In genomic region chr8:90830980-90831379, GRCm38 (mm10) we compare ENCODE assay signal across 25 mouse cellular contexts. TPM values are rescaled to one million over a fixed set of nuclear protein-coding genes. Genes with fewer than 3 reads are reported as not detected.
DNase-seq lines count a peak whose midpoint lies in the region; ATAC-seq and TF ChIP-seq lines count a peak whose summit lies in the region.
"Had no signal": no experiment of that assay in that cellular context is flagged by ENCODE, and none has a peak within 500 bp of the region (broad histone marks: within the 10 kb centered on the region; RNA-seq: fewer than 3 reads in every experiment).

No protein-coding gene starts in this region.

- no peak overlapping the region for H3K4me2 ChIP-seq in stomach, postnatal 0 days (replicated peaks; ENCODE audit: low read depth)
- H3K4me2 ChIP-seq: embryonic facial prominence, embryonic 13.5 days; hindbrain, embryonic 13.5 days; kidney, embryonic 15.5 days had no signal

- TF ChIP-seq POLR2A in spleen, adult 2 months (IDR thresholded peaks at IDR 0.05; ENCODE audit: low read depth, low read length) = no peak

- peaks cover 14% of the 10 kb centered on the region; the same call in 1 of the 2 replicates for H3K4me1 ChIP-seq in spleen, adult 2 months (ENCODE audit: control insufficient read depth, insufficient read depth, insufficient read length)
- H3K4me1 ChIP-seq in stomach, postnatal 0 days (replicated peaks; ENCODE audit: control insufficient read depth, insufficient read depth) = no peaks in the 10 kb centered on the region

- H3K4me3 ChIP-seq in spleen, adult 2 months (ENCODE audit: extremely low read depth, insufficient read depth, insufficient read length) = no peak overlapping the region
- no peak overlapping the region for H3K4me3 ChIP-seq in stomach, postnatal 0 days (ENCODE audit: low read depth, low read length)
- H3K4me3 ChIP-seq: embryonic facial prominence, embryonic 13.5 days; hindbrain, embryonic 13.5 days; kidney, embryonic 15.5 days; left cerebral cortex, adult 2 months had no signal

- 32% methylated on average over 8 of the region's 8 CpGs for WGBS in spleen, adult 2 months
- 63% methylated on average over 8 of the region's 8 CpGs for WGBS in stomach, postnatal 0 days

- H3K27me3 ChIP-seq in spleen, adult 2 months (ENCODE audit: control insufficient read depth, insufficient read depth, low read length) = no peaks in the 10 kb centered on the region
- H3K27me3 ChIP-seq in stomach, postnatal 0 days (ENCODE audit: control insufficient read depth, insufficient read depth, low read length) = no peaks in the 10 kb centered on the region
- H3K27me3 ChIP-seq: embryonic facial prominence, embryonic 13.5 days; hindbrain, embryonic 13.5 days; kidney, embryonic 15.5 days had no signal

- peak; percentile 28 to 40 for DNase-seq in spleen, adult 2 months (ENCODE audit: low read depth in 1 of 2, low spot score in 2 of 2)
- no peak for DNase-seq in spleen, postnatal 14 days (ENCODE audit: low spot score in 2 of 2)
- DNase-seq in ZHBTc4 (ENCODE audit: low read depth, low spot score) = peak; percentile 67
- peak; percentile 39 for DNase-seq in stomach, postnatal 0 days (ENCODE audit: low spot score)
- no peak for DNase-seq in right cerebral cortex, postnatal 10 days (ENCODE audit: low spot score in 2 of 2)
- DNase-seq in adrenal gland, adult 8-10 months = no peak
- DNase-seq: adrenal gland, postnatal 10 days; cerebellum, adult 11-12 months; gastrocnemius, postnatal 10 days; heart, postnatal 10 days; lung, postnatal 14 days; right cerebral cortex, postnatal 25 days; thymus, adult 18-20 months had no signal

- H3K36me3 ChIP-seq in spleen, adult 2 months (ENCODE audit: control insufficient read depth, insufficient read depth, low read length) = no peaks in the 10 kb centered on the region
- H3K36me3 ChIP-seq in stomach, postnatal 0 days (ENCODE audit: control insufficient read depth, insufficient read depth, low read length) = no peaks in the 10 kb centered on the region
- H3K36me3 ChIP-seq: embryonic facial prominence, embryonic 13.5 days; G1E; hindbrain, embryonic 13.5 days; kidney, embryonic 15.5 days had no signal

- ATAC-seq in CD4-positive, CD25-positive, alpha-beta regulatory T cell, adult 4 months = peak; percentile 71
- no peak for ATAC-seq in stomach, postnatal 0 days (ENCODE audit: low FRiP score, low TSS enrichment)
- ATAC-seq: intestine, embryonic 16.5 days had no signal

- no peak overlapping the region for H3K9ac ChIP-seq in stomach, postnatal 0 days (ENCODE audit: low read length)
- H3K9ac ChIP-seq: embryonic facial prominence, embryonic 13.5 days; hindbrain, embryonic 13.5 days; kidney, embryonic 15.5 days; liver, embryonic 14.5 days had no signal

- TF ChIP-seq EP300 in stomach, postnatal 0 days (optimal IDR thresholded peaks at IDR 0.05) = no peak

- no peak for TF ChIP-seq CTCF in spleen, adult 2 months (IDR thresholded peaks at IDR 0.05; ENCODE audit: extremely low read depth, insufficient read depth, insufficient read length, insufficient replicate concordance)
- no peak for TF ChIP-seq CTCF in stomach, postnatal 0 days (IDR thresholded peaks at IDR 0.05; ENCODE audit: low read depth)

- no peaks in the 10 kb centered on the region for H3K9me3 ChIP-seq in stomach, postnatal 0 days (ENCODE audit: control insufficient read depth, low read length)
- H3K9me3 ChIP-seq: embryonic facial prominence, embryonic 13.5 days; G1E; hindbrain, embryonic 13.5 days; kidney, embryonic 15.5 days had no signal

- H3K27ac ChIP-seq in spleen, adult 2 months (ENCODE audit: insufficient read depth, low read length) = no peak overlapping the region
- no peak overlapping the region for H3K27ac ChIP-seq in stomach, postnatal 0 days (replicated peaks)
- H3K27ac ChIP-seq: embryonic facial prominence, embryonic 13.5 days; hindbrain, embryonic 13.5 days; kidney, embryonic 15.5 days; left cerebral cortex, adult 2 months; liver, embryonic 14.5 days had no signal

RNA-seq across cellular contexts. Expression of gene Chd9, which starts 2.8 kb away (rescaled TPM):
- 68.2 and 99.5 TPM in 2 replicates for polyA plus RNA-seq in spleen, adult 2 months (2012; rRNA removed)
- polyA plus RNA-seq in CD4-positive, CD25-positive, alpha-beta regulatory T cell, adult 4 months (2017; shearing (Covaris generic)) = 100 to 1,000 TPM; 195 to 267 TPM
- polyA plus RNA-seq in stomach, postnatal 0 days (2015; fragmentation: Nextera tagmentation; extraction: Ambion mirVana) = 125 and 131 TPM in 2 replicates
- 100 to 1,000 TPM in 2 of 4 experiments, 10 to 100 TPM in 2; 62.9 to 122 (median 86.9) TPM for total RNA-seq in adrenal gland, adult 8-10 months (2022)

RNA-seq across cellular contexts. Expression of gene Gm19935, which starts 13.8 kb away (rescaled TPM):
- not detected in 2 replicates for polyA plus RNA-seq in spleen, adult 2 months (2012; rRNA removed)
- not detected for polyA plus RNA-seq in CD4-positive, CD25-positive, alpha-beta regulatory T cell, adult 4 months (2017; shearing (Covaris generic))
- 0.13 and 0.35 TPM in 2 replicates for polyA plus RNA-seq in stomach, postnatal 0 days (2015; fragmentation: Nextera tagmentation; extraction: Ambion mirVana)
- total RNA-seq in adrenal gland, adult 8-10 months (2022) = under 1 TPM in 1 of 4 experiments, not detected in 3; 0.30 TPM
- total RNA-seq: adrenal gland, postnatal 10 days; G1E; gastrocnemius, postnatal 10 days; heart, postnatal 10 days; megakaryocyte-erythroid progenitor cell, adult 5-6 weeks had no signal
- polyA plus RNA-seq: embryonic facial prominence, embryonic 13.5 days; forebrain, embryonic 11.5 days; G1E; intestine, embryonic 16.5 days; kidney, embryonic 15.5 days; limb, embryonic 11.5 days; liver, embryonic 14.5 days; neural tube, embryonic 11.5 days had no signal

Comparison
In these comparisons a context has a peak if more than half of its experiments do, and no peak if none do; other contexts are left out.
1. DNase-seq: peak in spleen, adult 2 months (2 of 2), ZHBTc4 (single experiment) and stomach, postnatal 0 days (single experiment); none in spleen, postnatal 14 days (0 of 2), right cerebral cortex, postnatal 10 days (0 of 2) and adrenal gland, adult 8-10 months (single experiment).